Mouse (Mus musculus): ENCODE measurements around the gene Ccrl2. TPM values are rescaled to one million over a fixed set of nuclear protein-coding genes. Genes with fewer than 3 reads are reported as not detected.

Gene Ccrl2
- total RNA-seq, 2 experiments from 2014 or later, result 0.49 to 0.84 TPM

Other genes starting within 250 kb of the Ccrl2 start
- not detected for gene Prss44, start 243.5 kb downstream of the Ccrl2 start, total RNA-seq (2021)
- under 1 TPM in 1 of 2 experiments, not detected in 1; 0.12 TPM for gene Prss43, start 230.8 kb downstream of the Ccrl2 start, total RNA-seq (2021)
- under 1 TPM; 0.52 to 0.66 TPM for gene Prss45, start 222.9 kb downstream of the Ccrl2 start, total RNA-seq (2021)
- gene Prss46, start 213.0 kb downstream of the Ccrl2 start, total RNA-seq (2021), result not detected
- under 1 TPM; 0.48 to 0.72 TPM for gene Prss50, start 199.6 kb downstream of the Ccrl2 start, total RNA-seq (2021)
- gene Als2cl, start 177.6 kb downstream of the Ccrl2 start, total RNA-seq (2021), result 10 to 100 TPM in 1 of 2 experiments, 1 to 10 TPM in 1; 6.9 to 13.7 TPM
- 1 to 10 TPM; 2.8 to 3.7 TPM for gene Tmie, start 177.4 kb downstream of the Ccrl2 start, total RNA-seq (2021)
- not detected for gene Fam240a, start 140.7 kb downstream of the Ccrl2 start, total RNA-seq (2021)
- gene Tdgf1, start 111.4 kb downstream of the Ccrl2 start, total RNA-seq (2021), result under 1 TPM; 0.15 to 0.48 TPM
- under 1 TPM; 0.32 to 0.93 TPM for gene Lrrc2, start 106.0 kb downstream of the Ccrl2 start, total RNA-seq (2021)
- under 1 TPM in 1 of 2 experiments, not detected in 1; 0.64 TPM for gene Rtp3, start 66.9 kb downstream of the Ccrl2 start, total RNA-seq (2021)
- under 1 TPM in 1 of 2 experiments, not detected in 1; 0.94 TPM for gene Ltf, start 38.2 kb downstream of the Ccrl2 start, total RNA-seq (2021)
- 10 to 100 TPM; 37.1 to 47.9 TPM for gene Lrrfip2, start 60.1 kb upstream of the Ccrl2 start, total RNA-seq (2021)
- 10 to 100 TPM; 13.5 to 18.4 TPM for gene Mlh1, start 214.3 kb upstream of the Ccrl2 start, total RNA-seq (2021)
- gene Epm2aip1, start 214.4 kb upstream of the Ccrl2 start, total RNA-seq (2021), result 10 to 100 TPM; 77.8 to 79.7 TPM